Mouse (Mus musculus) heart, postnatal 0 days (tissue): ENCODE results near the gene Tspan2. TPM values are rescaled to one million over a fixed set of nuclear protein-coding genes. Genes with fewer than 3 reads are reported as not detected.

ENCODE experiments used
- ATAC-seq: fragments of 200-750 bp; cut with Nextera tagmentation; 2 replicates; pipeline ENCODE4 v1.8.0; 2017; ENCODE audit warnings: low read depth, moderate number of reproducible peaks, moderate library complexity; ENCODE audit not compliant: insufficient read depth
- DNase-seq: peaks from one replicate; pipeline ENCODE4 v3.0.0-alpha.2; 2016; ENCODE audit warnings: low spot score
- H3K27ac ChIP-seq: fragments of 300-500 bp; sonication (generic); 2 replicates; pipeline ENCODE4 v1.5.1; 2014; ENCODE audit warnings: low read depth, mild to moderate bottlenecking
- H3K27me3 ChIP-seq: fragments of 300-500 bp; sonication (generic); 2 replicates; pipeline ENCODE4 v1.6.1; 2014; ENCODE audit warnings: low read length, mixed read lengths; ENCODE audit not compliant: control insufficient read depth, insufficient read depth
- H3K36me3 ChIP-seq: fragments of 300-500 bp; sonication (generic); replicated peaks from 2 replicates; pipeline ENCODE4 v1.6.1; 2014; ENCODE audit warnings: low read length, mixed read lengths; ENCODE audit not compliant: control insufficient read depth, insufficient read depth
- H3K4me1 ChIP-seq: fragments of 300-500 bp; sonication (generic); 2 replicates; pipeline ENCODE4 v1.6.1; 2014; ENCODE audit warnings: antibody characterized with exemption; ENCODE audit not compliant: control insufficient read depth, insufficient read depth
- H3K4me2 ChIP-seq: fragments of 300-500 bp; sonication (generic); 2 replicates; pipeline ENCODE4 v1.6.1; 2014; ENCODE audit warnings: low read depth, mild to moderate bottlenecking, low read length, moderate library complexity
- H3K4me3 ChIP-seq: fragments of 300-500 bp; sonication (generic); 2 replicates; pipeline ENCODE4 v1.5.1; 2014; ENCODE audit warnings: low read depth, low read length
- H3K9ac ChIP-seq: fragments of 300-500 bp; sonication (generic); replicated peaks from 2 replicates; pipeline ENCODE4 v1.6.1; 2014; ENCODE audit warnings: low read depth, low read length, mixed read lengths
- H3K9me3 ChIP-seq: fragments of 300-500 bp; sonication (generic); replicated peaks from 2 replicates; pipeline ENCODE4 v1.6.1; 2016; ENCODE audit warnings: low read length; ENCODE audit not compliant: control insufficient read depth
- CTCF ChIP-seq: IDR thresholded peaks from 2 replicates; pipeline ENCODE4 v1.5.1; 2016; ENCODE audit warnings: antibody characterized with exemption, control low read depth, low read depth
- EP300 ChIP-seq: IDR thresholded peaks from 2 replicates; pipeline ENCODE4 v1.6.1; 2016; ENCODE audit warnings: antibody characterized with exemption, low read depth
- WGBS: fragments of 180-500 bp; shearing (Covaris S2); extraction: QIAGEN DNeasy Blood & Tissue Kit; methylation state at CpG from one replicate; pipeline ENCODE4 v1.1.7; 2014; 5-methylcytosine and 5-hydroxymethylcytosine counted together
- polyA plus RNA-seq: library from polyadenylated mRNA; unstranded; fragments of >200 nt; fragmentation: Nextera tagmentation; extraction: Ambion mirVana; gene quantifications from 2 replicates; pipeline ENCODE4 v1.2.1, GENCODE M21; 2015
- total RNA-seq: library from RNA; depleted of rRNA; stranded (reverse); fragments of >200 nt; gene quantifications from 2 replicates; pipeline ENCODE4 v1.2.3, GENCODE M21; 2014; ENCODE audit warnings: low replicate concordance

Gene Tspan2
- total and polyA plus RNA-seq, 2 experiments from 2014 or later: 17.1 to 90.1 TPM

- H3K27me3 ChIP-seq: no peaks in the 10 kb centered on the region
- H3K9ac ChIP-seq: no peak overlapping the region
- DNase-seq: no peak
- H3K36me3 ChIP-seq: peaks cover 35% of the 10 kb centered on the region
- peaks cover 24% of the 10 kb centered on the region for H3K4me1 ChIP-seq
- WGBS: 34% methylated on average over 6 of the region's 6 CpGs
- TF ChIP-seq CTCF (no peak), EP300 (no peak)
- H3K27ac ChIP-seq: peak overlapping the region; percentile 75
- H3K4me3 ChIP-seq: no peak overlapping the region
- ATAC-seq: peak; percentile 37; the same call in 1 of the 2 replicates
- no peak overlapping the region for H3K4me2 ChIP-seq
- no peaks in the 10 kb centered on the region for H3K9me3 ChIP-seq
These were observed 22.7 kb downstream of the Tspan2 start for GRCm38 (mm10) chr3:102757019-102757418.

- no peak overlapping the region for H3K4me3 ChIP-seq
- no peak overlapping the region for H3K27ac ChIP-seq
- no peak for DNase-seq
- H3K27me3 ChIP-seq: no peaks in the 10 kb centered on the region
- no peak overlapping the region for H3K4me2 ChIP-seq
- no peak for TF ChIP-seq EP300
- TF ChIP-seq CTCF: no peak
- peaks cover 37% of the 10 kb centered on the region for H3K36me3 ChIP-seq
- no peak overlapping the region for H3K9ac ChIP-seq
- no peak for ATAC-seq
- H3K9me3 ChIP-seq: no peaks in the 10 kb centered on the region
- WGBS: 76% methylated on average over 3 of the region's 3 CpGs
- peaks cover 29% of the 10 kb centered on the region for H3K4me1 ChIP-seq
These were observed 25.9 kb downstream of the Tspan2 start for GRCm38 (mm10) chr3:102760236-102760635.

GRCm38 (mm10) chr3:102762388-102762787, 28.1 kb downstream of the Tspan2 start:
- Histone ChIP-seq H3K36me3 (peaks cover 51% of the 10 kb centered on the region), H3K9me3 (no peaks in the 10 kb centered on the region), H3K4me1 (peaks cover 9% of the 10 kb centered on the region), H3K9ac (no peak overlapping the region), H3K27ac (no peak overlapping the region), H3K27me3 (no peaks in the 10 kb centered on the region), H3K4me3 (no peak overlapping the region), H3K4me2 (no peak overlapping the region)
- WGBS: 68% methylated on average over 3 of the region's 3 CpGs
- ATAC-seq: no peak
- DNase-seq: no peak
- no peak for TF ChIP-seq CTCF
- TF ChIP-seq EP300: no peak

- H3K27ac ChIP-seq: peak overlapping the region; percentile 13; the same call in 1 of the 2 replicates
These were observed 29.5 kb downstream of the Tspan2 start for GRCm38 (mm10) chr3:102763713-102764400.

GRCm38 (mm10) chr3:102764850-102765249, 30.5 kb downstream of the Tspan2 start:
- no peak for TF ChIP-seq EP300
- TF ChIP-seq CTCF: no peak
- ATAC-seq: no peak
- H3K9ac ChIP-seq: no peak overlapping the region
- no peak overlapping the region for H3K4me2 ChIP-seq
- H3K27me3 ChIP-seq: no peaks in the 10 kb centered on the region
- peaks cover 52% of the 10 kb centered on the region for H3K36me3 ChIP-seq
- no peaks in the 10 kb centered on the region for H3K9me3 ChIP-seq
- no peak overlapping the region for H3K4me3 ChIP-seq
- H3K4me1 ChIP-seq: peaks cover 9% of the 10 kb centered on the region
- no peak overlapping the region for H3K27ac ChIP-seq
- no peak for DNase-seq
- WGBS: 58% methylated on average over 7 of the region's 7 CpGs

More at GRCm38 (mm10) chr3:102763713-102764400, 29.5 kb downstream of the Tspan2 start:
- ATAC-seq (peak; percentile 41; the same call in 1 of the 2 replicates), DNase-seq (peak; percentile 13)
- H3K4me3 ChIP-seq: no peak overlapping the region
- no peaks in the 10 kb centered on the region for H3K27me3 ChIP-seq
- WGBS: 27% methylated on average over 10 of the region's 10 CpGs
- H3K4me1 ChIP-seq: peaks cover 9% of the 10 kb centered on the region
- H3K9me3 ChIP-seq: no peaks in the 10 kb centered on the region
- TF ChIP-seq EP300 (no peak), CTCF (no peak)
- no peak overlapping the region for H3K9ac ChIP-seq
- H3K4me2 ChIP-seq: no peak overlapping the region
- peaks cover 61% of the 10 kb centered on the region for H3K36me3 ChIP-seq
